Mouse (Mus musculus): Measurements from ENCODE around the gene Chst3.

Chst3 gene

GRCm38 (mm10) chr10:60212589-60213379 lies 6.3 kb downstream of the Chst3 start:
- TF ChIP-seq GATA4 (IDR thresholded peaks at IDR 0.05; ENCODE audit: insufficient replicate concordance, low read length) = no peak

- TF ChIP-seq GATA4 (IDR thresholded peaks at IDR 0.05; ENCODE audit: insufficient replicate concordance, low read length) = no peak
These were observed 7.5 kb downstream of the Chst3 start for GRCm38 (mm10) chr10:60211501-60212005.

GRCm38 (mm10) chr10:60210468-60210867 lies 8.6 kb downstream of the Chst3 start:
- no peak for TF ChIP-seq GATA4 (IDR thresholded peaks at IDR 0.05; ENCODE audit: insufficient replicate concordance, low read length)

- TF ChIP-seq GATA4 (IDR thresholded peaks at IDR 0.05; ENCODE audit: insufficient replicate concordance, low read length) = no peak
These were observed 9.8 kb downstream of the Chst3 start for GRCm38 (mm10) chr10:60209237-60209636.

GRCm38 (mm10) chr10:60207166-60207705 lies 11.8 kb downstream of the Chst3 start:
- no peak for TF ChIP-seq GATA4 (IDR thresholded peaks at IDR 0.05; ENCODE audit: insufficient replicate concordance, low read length)

GRCm38 (mm10) chr10:60205601-60206241 lies 13.3 kb downstream of the Chst3 start:
- TF ChIP-seq GATA4 (IDR thresholded peaks at IDR 0.05; ENCODE audit: insufficient replicate concordance, low read length) = no peak

- no peak for TF ChIP-seq GATA4 (IDR thresholded peaks at IDR 0.05; ENCODE audit: insufficient replicate concordance, low read length)
These were observed 16.3 kb downstream of the Chst3 start for GRCm38 (mm10) chr10:60202785-60203184.

- no peak for TF ChIP-seq GATA4 (IDR thresholded peaks at IDR 0.05; ENCODE audit: insufficient replicate concordance, low read length)
These were observed 18.1 kb downstream of the Chst3 start for GRCm38 (mm10) chr10:60200996-60201395.

GRCm38 (mm10) chr10:60199378-60199777 lies 19.7 kb downstream of the Chst3 start:
- TF ChIP-seq GATA4 (IDR thresholded peaks at IDR 0.05; ENCODE audit: insufficient replicate concordance, low read length) = no peak

GRCm38 (mm10) chr10:60197406-60197821 lies 21.6 kb downstream of the Chst3 start:
- TF ChIP-seq GATA4 (IDR thresholded peaks at IDR 0.05; ENCODE audit: insufficient replicate concordance, low read length) = no peak

GRCm38 (mm10) chr10:60196971-60197370 lies 22.1 kb downstream of the Chst3 start:
- TF ChIP-seq GATA4 (IDR thresholded peaks at IDR 0.05; ENCODE audit: insufficient replicate concordance, low read length) = no peak

- no peak for TF ChIP-seq GATA4 (IDR thresholded peaks at IDR 0.05; ENCODE audit: insufficient replicate concordance, low read length)
These were observed 24.0 kb downstream of the Chst3 start for GRCm38 (mm10) chr10:60195087-60195486.

- TF ChIP-seq GATA4 (IDR thresholded peaks at IDR 0.05; ENCODE audit: insufficient replicate concordance, low read length) = no peak
These were observed 25.3 kb downstream of the Chst3 start for GRCm38 (mm10) chr10:60193532-60194423.

- TF ChIP-seq GATA4 (IDR thresholded peaks at IDR 0.05; ENCODE audit: insufficient replicate concordance, low read length) = no peak
These were observed 27.3 kb downstream of the Chst3 start for GRCm38 (mm10) chr10:60191796-60192195.
